Mouse (Mus musculus) olfactory bulb, adult 2 months (tissue): ENCODE results near the gene Reep6. TPM values are rescaled to one million over a fixed set of nuclear protein-coding genes. Genes with fewer than 3 reads are reported as not detected.
A peak's percentile ranks its signal among the peaks of the same experiment; 100 is the strongest.

Source experiments
- H3K27ac ChIP-seq: fragments of 200-500 bp; 2 replicates; pipeline ENCODE4 v1.5.1; 2012; ENCODE audit warnings: low read depth, low read length; ENCODE audit not compliant: insufficient read depth
- H3K4me1 ChIP-seq: fragments of 200-500 bp; 2 replicates; pipeline ENCODE4 v1.6.1; 2012; ENCODE audit warnings: low read length; ENCODE audit not compliant: control insufficient read depth, insufficient read depth
- H3K4me3 ChIP-seq: fragments of 200-500 bp; 2 replicates; pipeline ENCODE4 v1.5.1; 2012; ENCODE audit warnings: mild to moderate bottlenecking, low read depth, low read length, moderate library complexity; ENCODE audit not compliant: insufficient read depth
- CTCF ChIP-seq: fragments of 200-500 bp; IDR thresholded peaks from 2 replicates; pipeline ENCODE4 v1.5.1; 2012; ENCODE audit warnings: low read depth, mild to moderate bottlenecking, low read length, moderate library complexity; ENCODE audit not compliant: insufficient read depth
- POLR2A ChIP-seq: fragments of 200-500 bp; IDR thresholded peaks from 2 replicates; pipeline ENCODE4 v1.6.1; 2012; ENCODE audit warnings: mild to moderate bottlenecking, low read depth, low read length, moderate library complexity; ENCODE audit not compliant: insufficient read depth
- WGBS: fragments of 180-500 bp; shearing (Covaris S2); methylation state at CpG from one replicate; pipeline ENCODE4 v1.1.7; 2018; 5-methylcytosine and 5-hydroxymethylcytosine counted together
- polyA plus RNA-seq: library from polyadenylated mRNA; stranded (reverse); fragments of >200 nt; gene quantifications from 2 replicates; pipeline ENCODE4 v1.2.4, GENCODE M21; 2012; ENCODE audit warnings: low replicate concordance; ENCODE audit not compliant: missing spikeins, insufficient read depth, insufficient read length

Reep6 gene
- polyA plus RNA-seq, 1 experiment = not detected

- 89% methylated on average over 54 of the region's 54 CpGs for WGBS
- no peak for TF ChIP-seq CTCF
- no peak for TF ChIP-seq POLR2A
- Histone ChIP-seq H3K4me1 (peaks cover 39% of the 10 kb centered on the region), H3K27ac (no peak overlapping the region), H3K4me3 (no peak overlapping the region)
These were observed 16.9 kb upstream of the Reep6 start for GRCm38 (mm10) chr10:80312586-80313504.

GRCm38 (mm10) chr10:80313627-80314201 is 16.0 kb upstream of the Reep6 start:
- 70% methylated on average over 20 of the region's 20 CpGs for WGBS
- Histone ChIP-seq H3K27ac (no peak overlapping the region), H3K4me1 (peaks cover 46% of the 10 kb centered on the region), H3K4me3 (no peak overlapping the region)
- no peak for TF ChIP-seq POLR2A
- no peak for TF ChIP-seq CTCF

GRCm38 (mm10) chr10:80314494-80315001 is 15.2 kb upstream of the Reep6 start:
- 86% methylated on average over 16 of the region's 16 CpGs for WGBS
- TF ChIP-seq POLR2A = no peak
- no peak for TF ChIP-seq CTCF
- Histone ChIP-seq H3K4me1 (peaks cover 55% of the 10 kb centered on the region), H3K27ac (no peak overlapping the region), H3K4me3 (no peak overlapping the region)

- H3K4me1 ChIP-seq = peaks cover 57% of the 10 kb centered on the region
- 76% methylated on average over 27 of the region's 27 CpGs for WGBS
- H3K27ac ChIP-seq = no peak overlapping the region
- TF ChIP-seq CTCF (no peak), POLR2A (no peak)
- no peak overlapping the region for H3K4me3 ChIP-seq
These were observed 14.4 kb upstream of the Reep6 start for GRCm38 (mm10) chr10:80315315-80315714.

GRCm38 (mm10) chr10:80316359-80316781 is 13.4 kb upstream of the Reep6 start:
- Histone ChIP-seq H3K4me1 (peaks cover 57% of the 10 kb centered on the region), H3K27ac (no peak overlapping the region), H3K4me3 (no peak overlapping the region)
- TF ChIP-seq CTCF = no peak
- no peak for TF ChIP-seq POLR2A
- WGBS = 8% methylated on average over 11 of the region's 11 CpGs

GRCm38 (mm10) chr10:80317011-80317410 is 12.7 kb upstream of the Reep6 start:
- no peak overlapping the region for H3K4me3 ChIP-seq
- TF ChIP-seq CTCF = no peak
- 0 out of 2 replicates have a peak, but pooled peaks have one; percentile 8 for TF ChIP-seq POLR2A
- H3K4me1 ChIP-seq = peaks cover 57% of the 10 kb centered on the region
- 64% methylated on average over 10 of the region's 10 CpGs for WGBS
- H3K27ac ChIP-seq = no peak overlapping the region

GRCm38 (mm10) chr10:80320340-80320760 is 9.4 kb upstream of the Reep6 start, which contains the start of gene 2310011J03Rik:
Gene 2310011J03Rik, minus strand, starts transcription at chr10:80320537.
- no peak within 1 kb of the TSS for H3K27ac ChIP-seq
- peak within 1 kb of the TSS; percentile 81 for H3K4me3 ChIP-seq
- TF ChIP-seq CTCF (no peak), POLR2A (peak; percentile 52; the same call in 1 of the 2 replicates)
- WGBS = under 1% methylated on average over 34 of the region's 34 CpGs
- peaks cover 54% of the 10 kb centered on the region for H3K4me1 ChIP-seq

- Histone ChIP-seq H3K4me1 (peaks cover 46% of the 10 kb centered on the region), H3K27ac (no peak overlapping the region), H3K4me3 (no peak overlapping the region)
- TF ChIP-seq POLR2A = no peak
- TF ChIP-seq CTCF = no peak
- WGBS = 80% methylated on average over 6 of the region's 6 CpGs
These were observed 8.6 kb upstream of the Reep6 start for GRCm38 (mm10) chr10:80321014-80321669.
